In the genomic region with DNA sequence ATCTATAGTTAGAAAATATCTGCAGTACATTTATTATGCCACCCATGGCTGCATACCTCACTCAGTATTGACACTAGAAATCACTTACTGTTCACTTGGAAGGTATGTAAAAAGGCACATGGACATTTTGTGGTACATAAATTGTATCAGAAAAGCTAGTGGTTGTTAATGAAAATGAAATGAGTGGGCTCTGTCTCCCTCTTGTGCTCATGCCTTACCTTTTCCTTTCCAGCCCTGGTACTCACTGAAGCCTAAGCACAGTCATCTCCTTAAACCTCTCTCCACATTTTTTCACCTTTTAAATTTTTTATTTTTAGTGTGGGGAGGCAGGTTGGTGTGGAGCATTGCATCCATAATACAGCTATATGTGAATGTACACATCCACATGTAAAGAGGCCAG, we compare ENCODE assay signal across 11 mouse cellular contexts.
DNase-seq lines count a peak whose midpoint lies in the region; ATAC-seq and TF ChIP-seq lines count a peak whose summit lies in the region.
"Had no signal": no experiment of that assay in that cellular context is flagged by ENCODE, and none has a peak within 500 bp of the region (broad histone marks: within the 10 kb centered on the region; RNA-seq: fewer than 3 reads in every experiment).

No protein-coding gene starts in this region.

- no peak overlapping the region for H3K9ac ChIP-seq in liver, adult 2 months (ENCODE audit: low read depth, low read length)
- no peak overlapping the region for H3K9ac ChIP-seq in liver, embryonic 12.5 days

- no peaks in the 10 kb centered on the region for H3K9me3 ChIP-seq in liver, embryonic 12.5 days (replicated peaks)
- H3K9me3 ChIP-seq: hindbrain, embryonic 10.5 days; midbrain, embryonic 10.5 days had no signal

- peak; percentile 54 for TF ChIP-seq CTCF in gastrocnemius, adult 2 months (IDR thresholded peaks at IDR 0.05)
- TF ChIP-seq CTCF in liver, adult 2 months (IDR thresholded peaks at IDR 0.05; ENCODE audit: low read depth, low read length), result 0 out of 2 replicates have a peak, but pooled peaks have one; percentile 25

- ATAC-seq in liver, embryonic 12.5 days, result no peak
- no peak for ATAC-seq in granulocyte monocyte progenitor cell, adult 5-6 weeks (replicated peaks; ENCODE audit: poor library complexity, severe bottlenecking)
- no peak for ATAC-seq in erythroid progenitor cell, adult 5-6 weeks (replicated peaks; ENCODE audit: low FRiP score, poor library complexity, severe bottlenecking)

- intact Hi-C loops in gastrocnemius, adult 2 months (cut with DNase I), result no loop called here
- intact Hi-C loops in gastrocnemius, postnatal 36 days (cut with DNase I), result loop anchor here (5.0 kb wide), 1 partner anchor 511 kb away; no protein-coding TSS in a partner anchor

- TF ChIP-seq POLR2A in liver, adult 2 months (IDR thresholded peaks at IDR 0.05; ENCODE audit: extremely low read depth, insufficient read depth, low read length), result no peak

- H3K36me3 ChIP-seq in liver, adult 2 months (ENCODE audit: control insufficient read depth, insufficient read depth, low read length), result peaks cover 2% of the 10 kb centered on the region; the same call in 1 of the 2 replicates
- no peaks in the 10 kb centered on the region for H3K36me3 ChIP-seq in liver, embryonic 12.5 days

- DNase-seq in gastrocnemius, adult 2 months, result no peak
- DNase-seq in gastrocnemius, postnatal 36 days, result no peak
- DNase-seq in liver, adult 2 months (ENCODE audit: extremely low read depth, low read depth, low spot score), result no peak
- peak; percentile 17 for DNase-seq in A20 (ENCODE audit: low read depth, low spot score)
- peak; percentile 29 for DNase-seq in NIH3T3 (ENCODE audit: low read depth)
- DNase-seq: kidney, adult 11 months had no signal

- no peaks in the 10 kb centered on the region for H3K79me2 ChIP-seq in liver, adult 2 months (ENCODE audit: control insufficient read depth, insufficient read depth, low read length)

- no peak overlapping the region for H3K4me2 ChIP-seq in liver, embryonic 12.5 days

- H3K4me3 ChIP-seq in gastrocnemius, adult 2 months, result no peak overlapping the region
- H3K4me3 ChIP-seq in liver, adult 2 months (ENCODE audit: insufficient read depth, low read depth, low read length), result no peak overlapping the region
- H3K4me3 ChIP-seq in liver, embryonic 12.5 days, result no peak overlapping the region
- H3K4me3 ChIP-seq: hindbrain, embryonic 10.5 days; midbrain, embryonic 10.5 days had no signal

- H3K4me1 ChIP-seq in liver, adult 2 months (ENCODE audit: control insufficient read depth, insufficient read depth, low read length), result no peaks in the 10 kb centered on the region
- H3K4me1 ChIP-seq in liver, embryonic 12.5 days, result no peaks in the 10 kb centered on the region
- H3K4me1 ChIP-seq: hindbrain, embryonic 10.5 days; midbrain, embryonic 10.5 days had no signal

- no peaks in the 10 kb centered on the region for H3K27me3 ChIP-seq in liver, adult 2 months (ENCODE audit: control insufficient read depth, insufficient read depth, low read length)
- H3K27me3 ChIP-seq in liver, embryonic 12.5 days (replicated peaks), result no peaks in the 10 kb centered on the region

- no peak overlapping the region for H3K27ac ChIP-seq in gastrocnemius, adult 2 months
- no peak overlapping the region for H3K27ac ChIP-seq in liver, adult 2 months (replicated peaks; ENCODE audit: insufficient read depth, low read depth, low read length)
- H3K27ac ChIP-seq in liver, embryonic 12.5 days, result no peak overlapping the region
- H3K27ac ChIP-seq: hindbrain, embryonic 10.5 days; midbrain, embryonic 10.5 days had no signal

Comparison
In these comparisons a context has a peak if more than half of its experiments do, and no peak if none do; other contexts are left out.
1. DNase-seq: peak in A20 (single experiment) and NIH3T3 (single experiment); none in gastrocnemius, adult 2 months (single experiment), gastrocnemius, postnatal 36 days (0 of 2) and liver, adult 2 months (single experiment).